Comparison of ENCODE assay signal across 8 mouse cellular contexts in the genomic region with DNA sequence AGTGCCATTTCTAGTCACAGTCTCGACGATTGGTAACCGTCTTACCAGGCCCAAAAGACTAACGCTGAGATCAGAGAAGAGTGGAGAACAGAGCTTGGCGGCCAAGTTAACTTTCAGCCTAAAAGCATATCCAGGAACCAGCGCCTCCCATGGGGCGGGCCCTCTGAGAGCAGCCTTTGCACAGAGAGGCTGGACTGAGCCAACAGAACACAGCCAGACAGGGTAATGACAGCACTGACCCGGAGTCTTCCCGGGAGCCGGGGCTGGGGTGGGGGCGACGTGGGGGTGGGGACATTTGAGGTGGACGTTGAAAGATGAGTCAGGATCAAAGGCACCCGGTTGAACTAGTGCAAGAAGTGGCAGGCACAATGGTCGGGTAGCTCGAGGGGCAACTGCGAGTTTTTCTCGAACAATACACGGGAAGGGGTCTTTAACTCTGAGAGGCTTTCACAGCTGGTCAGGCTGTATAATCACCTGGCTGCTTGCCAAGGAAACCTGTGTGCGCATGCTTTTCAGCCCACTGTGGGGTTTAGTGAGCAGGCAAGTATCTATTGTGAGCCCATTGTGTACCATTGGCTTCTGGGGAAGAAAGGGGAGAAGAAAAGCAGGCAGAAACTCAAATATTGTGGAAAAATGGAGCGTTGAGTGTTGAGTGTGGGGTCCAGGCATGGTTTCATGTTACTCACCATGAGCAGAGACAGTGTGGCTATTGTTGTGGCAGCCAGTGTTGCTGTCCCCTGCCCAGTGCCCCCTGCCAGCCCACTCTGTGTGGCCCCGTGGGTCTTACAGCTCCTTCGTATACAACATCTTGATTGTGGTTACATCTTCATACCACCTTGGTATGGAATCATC. TPM values are rescaled to one million over a fixed set of nuclear protein-coding genes. Genes with fewer than 3 reads are reported as not detected.
A peak's percentile ranks its signal among the peaks of the same experiment; 100 is the strongest.
DNase-seq lines count a peak whose midpoint lies in the region; ATAC-seq lines count a peak whose summit lies in the region.

No protein-coding gene starts in this region.

- 31% methylated on average over 23 of the region's 23 CpGs for WGBS in heart, embryonic 13.5 days
- 27% methylated on average over 23 of the region's 23 CpGs for WGBS in kidney, embryonic 16.5 days
- 36% methylated on average over 23 of the region's 23 CpGs for WGBS in neural tube, embryonic 11.5 days

- DNase-seq in urinary bladder, postnatal 4 days (ENCODE audit: low spot score in 2 of 2): peak; percentile 11 to 59
- DNase-seq in urinary bladder, postnatal 25 days (ENCODE audit: low spot score): no peak
- peak; percentile 82 for DNase-seq in neural tube, embryonic 11.5 days (ENCODE audit: low spot score)
- DNase-seq in cerebellum, adult 9-10 months: no peak
- no peak for DNase-seq in cerebellum, adult 9-11 months
- no peak for DNase-seq in thymus, postnatal 0 days (ENCODE audit: low spot score)

- H3K4me2 ChIP-seq in heart, embryonic 13.5 days: peak overlapping the region; percentile 62
- H3K4me2 ChIP-seq in kidney, embryonic 16.5 days (replicated peaks; ENCODE audit: low read depth, low read length): peak overlapping the region; percentile 46
- H3K4me2 ChIP-seq in neural tube, embryonic 11.5 days (ENCODE audit: low read depth): no peak overlapping the region

- peak overlapping the region; percentile 44 for H3K9ac ChIP-seq in heart, embryonic 13.5 days
- H3K9ac ChIP-seq in kidney, embryonic 16.5 days (replicated peaks; ENCODE audit: low read length): no peak overlapping the region
- no peak overlapping the region for H3K9ac ChIP-seq in neural tube, embryonic 11.5 days (ENCODE audit: low read length)

- H3K4me3 ChIP-seq in heart, embryonic 13.5 days: peak overlapping the region; percentile 31
- H3K4me3 ChIP-seq in kidney, embryonic 16.5 days (ENCODE audit: low read length): peak overlapping the region; percentile 6; the same call in 1 of the 2 replicates
- no peak overlapping the region for H3K4me3 ChIP-seq in neural tube, embryonic 11.5 days (ENCODE audit: low read depth, low read length)

- ATAC-seq in heart, embryonic 13.5 days (ENCODE audit: extremely low read depth, insufficient number of reproducible peaks, low FRiP score, low TSS enrichment): 0 out of 2 replicates have a peak, but pooled peaks have one; percentile 31
- ATAC-seq in kidney, embryonic 16.5 days (ENCODE audit: low FRiP score, low TSS enrichment): peak; percentile 88
- peak; percentile 92 for ATAC-seq in neural tube, embryonic 11.5 days (ENCODE audit: insufficient read depth, low FRiP score, low TSS enrichment)

- H3K4me1 ChIP-seq in heart, embryonic 13.5 days: peaks cover 13% of the 10 kb centered on the region
- peaks cover 16% of the 10 kb centered on the region for H3K4me1 ChIP-seq in kidney, embryonic 16.5 days (ENCODE audit: insufficient read depth, low read length)
- peaks cover 4% of the 10 kb centered on the region; the same call in 1 of the 2 replicates for H3K4me1 ChIP-seq in neural tube, embryonic 11.5 days (ENCODE audit: control insufficient read depth, insufficient read depth, low read length)

- no peaks in the 10 kb centered on the region for H3K9me3 ChIP-seq in heart, embryonic 13.5 days
- no peaks in the 10 kb centered on the region for H3K9me3 ChIP-seq in kidney, embryonic 16.5 days (ENCODE audit: low read length)
- H3K9me3 ChIP-seq in neural tube, embryonic 11.5 days (ENCODE audit: control insufficient read depth, low read length): no peaks in the 10 kb centered on the region

- no peak overlapping the region for H3K27ac ChIP-seq in heart, embryonic 13.5 days (replicated peaks)
- H3K27ac ChIP-seq in kidney, embryonic 16.5 days (ENCODE audit: low read length): no peak overlapping the region
- H3K27ac ChIP-seq in neural tube, embryonic 11.5 days (ENCODE audit: low read depth, low read length): no peak overlapping the region

- H3K27me3 ChIP-seq in heart, embryonic 13.5 days (replicated peaks): no peaks in the 10 kb centered on the region
- no peaks in the 10 kb centered on the region for H3K27me3 ChIP-seq in kidney, embryonic 16.5 days (ENCODE audit: insufficient read depth, low read length)
- no peaks in the 10 kb centered on the region for H3K27me3 ChIP-seq in neural tube, embryonic 11.5 days (ENCODE audit: control insufficient read depth, insufficient read depth, low read length)

- no peaks in the 10 kb centered on the region for H3K36me3 ChIP-seq in heart, embryonic 13.5 days
- H3K36me3 ChIP-seq in kidney, embryonic 16.5 days (ENCODE audit: insufficient read depth, low read length): no peaks in the 10 kb centered on the region
- H3K36me3 ChIP-seq in neural tube, embryonic 11.5 days (ENCODE audit: control insufficient read depth, insufficient read depth, low read length): no peaks in the 10 kb centered on the region

RNA-seq across cellular contexts. Expression of gene Slc2a12, which starts 13.9 kb away (rescaled TPM):
- 1.7 and 1.8 TPM in 2 replicates for polyA plus RNA-seq in heart, embryonic 13.5 days (2015; fragmentation: Nextera tagmentation; extraction: Ambion mirVana)
- polyA plus RNA-seq in kidney, embryonic 16.5 days (2015; fragmentation: Nextera tagmentation; extraction: Ambion mirVana): 2.3 and 2.6 TPM in 2 replicates
- polyA plus RNA-seq in neural tube, embryonic 11.5 days (2014; fragmentation: Nextera tagmentation; extraction: Ambion mirVana): 0.86 and 1.7 TPM in 2 replicates
- polyA plus RNA-seq in thymus, postnatal 0 days (2015; fragmentation: Nextera tagmentation; extraction: Ambion mirVana): 0.17 and 0.26 TPM in 2 replicates

Comparison
In these comparisons a context has a peak if more than half of its experiments do, and no peak if none do; other contexts are left out.
1. DNase-seq: peak in urinary bladder, postnatal 4 days (2 of 2) and neural tube, embryonic 11.5 days (single experiment); none in urinary bladder, postnatal 25 days (single experiment), cerebellum, adult 9-10 months (single experiment), cerebellum, adult 9-11 months (single experiment) and thymus, postnatal 0 days (single experiment).
2. ATAC-seq: peak in every context shown above with its lines; median percentile 92 in neural tube, embryonic 11.5 days; 88 in kidney, embryonic 16.5 days; 31 in heart, embryonic 13.5 days.